Mouse (Mus musculus): ENCODE data around the gene Cacna2d2.

DNA sequence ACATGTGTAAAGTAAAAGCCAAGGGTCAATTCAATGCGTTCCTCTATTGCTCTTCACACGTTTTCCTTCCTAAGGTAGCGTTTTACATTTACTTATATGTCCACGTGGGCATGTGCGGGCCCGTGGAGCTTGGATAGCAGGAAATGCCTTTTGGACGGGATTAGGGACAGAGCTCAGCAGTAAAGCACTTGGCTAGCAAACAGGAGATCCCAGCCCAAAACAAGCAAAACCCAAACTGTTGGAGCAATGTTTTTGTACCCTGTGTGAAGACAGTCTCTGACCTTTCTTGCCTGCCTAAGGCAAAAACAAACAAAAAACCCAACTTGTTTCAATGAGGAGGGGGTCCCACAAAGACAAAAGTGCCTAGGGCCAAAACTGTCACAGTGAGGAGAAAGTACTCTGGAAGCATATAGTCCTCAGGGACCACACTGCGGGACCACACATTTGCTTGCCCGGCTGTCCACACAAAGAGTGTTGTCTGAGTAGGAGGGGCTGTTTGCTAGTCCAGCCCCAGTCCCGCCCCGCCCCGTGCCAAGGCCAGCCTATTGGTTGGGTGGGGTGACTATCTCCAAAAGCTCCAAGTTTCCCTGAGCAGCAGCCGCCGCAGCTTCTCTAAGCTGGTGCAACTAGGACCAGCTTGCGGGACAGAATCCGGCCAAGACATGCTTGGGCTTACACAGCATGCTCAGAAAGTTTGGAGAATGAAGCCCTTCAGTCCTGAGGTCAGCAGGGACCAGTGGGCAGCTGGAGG is 177.1 kb downstream of the Cacna2d2 start, which contains the start of gene Hyal1:
- 0 out of 2 replicates have a peak, but pooled peaks have one; percentile 7 for TF ChIP-seq EP300 (IDR thresholded peaks at IDR 0.05; ENCODE audit: insufficient read depth, low read depth, low read length)
- peak; percentile 94 for TF ChIP-seq POLR2A (IDR thresholded peaks at IDR 0.05; ENCODE audit: insufficient read depth, low read depth, low read length)
- TF ChIP-seq CTCF (IDR thresholded peaks at IDR 0.05), result no peak

Measured in heart, adult 2 months (tissue).